Mouse (Mus musculus) granulocyte monocyte progenitor cell, adult 5-6 weeks (primary cell): ENCODE data around the gene Rc3h2. TPM values are rescaled to one million over a fixed set of nuclear protein-coding genes. Genes with fewer than 3 reads are reported as not detected.

Source experiments
- ATAC-seq: replicated peaks from 2 replicates; pipeline ENCODE4 v1.8.0; 2016; ENCODE audit warnings: mild to moderate bottlenecking, moderate TSS enrichment, inconsistent platforms; ENCODE audit not compliant: poor library complexity, severe bottlenecking
- total RNA-seq, 2 experiments: library from RNA; stranded (forward) in 1 of 2; stranded (reverse) in 1 of 2; fragments of 200-712, 200-1000 nt in 1 of 2; fragments of >200 nt in 1 of 2; fragmentation: Nextera tagmentation in 1 of 2; gene quantifications; 2 replicates each; pipeline ENCODE4 v1.2.3; 2014 to 2017

Gene Rc3h2
- total RNA-seq (2014; fragmentation: Nextera tagmentation): 27.2 and 33.1 TPM in 2 replicates
- 28.5 and 28.9 TPM in 2 replicates for total RNA-seq (2017)

DNA sequence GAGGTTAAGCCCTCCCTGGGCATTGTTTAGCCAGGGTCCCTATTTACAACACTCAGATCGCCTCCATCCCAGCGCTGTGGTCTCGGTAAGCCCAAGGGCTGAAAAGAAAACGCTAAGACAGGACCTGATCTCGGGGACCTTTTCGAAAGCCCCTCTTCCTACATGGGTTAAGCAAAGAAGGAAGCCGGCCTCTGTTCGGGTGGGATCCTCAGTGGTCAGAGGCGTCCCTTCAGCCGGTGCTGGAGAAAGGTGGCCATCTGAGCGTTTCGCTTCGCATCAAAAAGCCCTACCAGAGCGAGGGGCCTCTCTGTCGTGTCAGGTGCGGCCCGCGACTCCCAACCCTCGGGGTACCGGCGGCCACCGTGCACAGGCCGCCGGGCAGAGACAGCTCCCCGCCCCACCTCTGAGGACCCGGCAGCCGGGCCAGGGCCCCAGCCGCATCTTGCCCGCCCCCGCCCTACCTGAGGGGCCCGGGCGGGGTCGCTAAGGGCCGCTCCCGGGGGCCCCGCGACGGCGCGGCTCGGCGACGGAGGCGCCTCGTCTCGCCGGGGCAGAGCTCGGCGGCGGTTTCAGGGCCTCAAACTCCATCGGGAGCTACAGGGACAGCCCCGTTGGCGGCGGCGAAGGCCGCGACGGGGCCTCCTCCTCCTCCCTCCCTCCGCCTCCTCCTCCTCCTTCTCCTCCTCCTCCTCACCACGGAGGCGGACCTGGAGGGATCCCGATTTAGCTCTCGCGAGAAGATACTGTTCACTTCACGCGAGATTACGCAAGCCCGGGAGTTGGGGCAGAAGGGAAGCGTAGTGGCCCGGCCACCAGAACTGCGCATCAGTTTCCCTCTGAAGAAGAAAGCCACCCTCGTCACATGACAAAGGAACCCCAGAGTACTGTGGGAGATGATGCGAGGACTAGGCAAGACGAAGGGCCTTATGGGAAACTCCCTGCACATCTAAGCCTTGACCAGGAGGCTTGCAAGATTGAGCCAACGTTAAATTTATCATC lies at the start of gene Rc3h2:
Gene Rc3h2 (minus strand): TSS at position 598 of the 999 bp plus-strand sequence.
- peak; percentile 99 for ATAC-seq

DNA sequence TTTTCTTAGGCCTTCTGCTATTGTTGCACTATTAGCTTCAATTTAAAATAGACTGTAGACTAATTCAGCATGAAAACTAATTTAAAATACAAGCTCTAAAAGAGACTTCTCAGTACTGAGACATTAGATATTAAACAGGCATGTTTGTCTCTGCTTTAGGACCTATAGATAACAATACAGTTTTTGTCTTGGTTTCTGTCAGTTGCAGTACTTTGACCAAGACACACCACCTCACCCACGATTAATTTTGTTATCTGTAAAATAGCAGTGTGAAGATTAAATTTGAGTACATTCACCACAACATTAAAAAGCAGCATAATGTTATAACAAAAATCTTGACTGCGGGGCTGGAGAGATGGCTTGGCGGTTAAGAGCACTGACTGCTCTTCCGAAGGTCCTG lies 43.6 kb upstream of the Rc3h2 start:
- no peak for ATAC-seq

DNA sequence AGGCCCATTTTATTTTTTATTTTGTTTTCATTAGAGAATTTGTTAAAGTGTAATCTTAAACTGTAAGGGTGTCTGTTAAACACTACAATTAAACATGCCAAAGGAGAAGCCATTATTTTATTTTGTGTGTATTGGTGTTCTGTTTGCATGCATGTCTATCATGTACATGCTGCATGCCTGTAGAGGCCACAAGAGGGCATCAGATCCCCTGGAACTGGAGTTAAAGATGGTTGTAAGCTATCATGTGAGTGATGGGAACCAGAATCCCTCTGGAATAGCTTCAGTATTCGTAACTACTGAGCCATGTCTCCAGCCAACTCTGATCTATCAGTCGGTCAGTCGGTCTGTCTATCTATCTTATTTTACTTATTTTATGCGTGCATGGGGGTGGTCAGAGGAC lies 38.0 kb upstream of the Rc3h2 start:
- no peak for ATAC-seq

DNA sequence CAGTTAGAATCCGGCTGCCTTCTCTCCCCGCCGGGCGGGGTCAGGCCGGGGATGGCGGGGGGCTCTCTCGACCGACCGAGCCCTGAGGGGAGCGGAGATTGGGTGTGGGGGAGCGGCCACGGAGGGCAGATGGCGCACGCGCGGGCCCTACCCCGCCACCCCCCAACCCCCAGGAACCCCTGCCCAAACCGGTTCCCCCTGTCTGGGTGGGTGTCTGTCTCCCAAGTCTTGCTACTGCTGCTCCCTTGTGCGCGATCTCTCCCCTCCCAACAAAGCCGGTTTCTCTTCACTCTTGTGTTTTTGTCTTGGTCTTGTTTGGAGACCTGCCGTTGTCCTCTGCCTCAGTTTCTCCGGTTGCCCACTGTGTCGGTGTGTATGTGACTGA lies 29.7 kb upstream of the Rc3h2 start:
- no peak for ATAC-seq

DNA sequence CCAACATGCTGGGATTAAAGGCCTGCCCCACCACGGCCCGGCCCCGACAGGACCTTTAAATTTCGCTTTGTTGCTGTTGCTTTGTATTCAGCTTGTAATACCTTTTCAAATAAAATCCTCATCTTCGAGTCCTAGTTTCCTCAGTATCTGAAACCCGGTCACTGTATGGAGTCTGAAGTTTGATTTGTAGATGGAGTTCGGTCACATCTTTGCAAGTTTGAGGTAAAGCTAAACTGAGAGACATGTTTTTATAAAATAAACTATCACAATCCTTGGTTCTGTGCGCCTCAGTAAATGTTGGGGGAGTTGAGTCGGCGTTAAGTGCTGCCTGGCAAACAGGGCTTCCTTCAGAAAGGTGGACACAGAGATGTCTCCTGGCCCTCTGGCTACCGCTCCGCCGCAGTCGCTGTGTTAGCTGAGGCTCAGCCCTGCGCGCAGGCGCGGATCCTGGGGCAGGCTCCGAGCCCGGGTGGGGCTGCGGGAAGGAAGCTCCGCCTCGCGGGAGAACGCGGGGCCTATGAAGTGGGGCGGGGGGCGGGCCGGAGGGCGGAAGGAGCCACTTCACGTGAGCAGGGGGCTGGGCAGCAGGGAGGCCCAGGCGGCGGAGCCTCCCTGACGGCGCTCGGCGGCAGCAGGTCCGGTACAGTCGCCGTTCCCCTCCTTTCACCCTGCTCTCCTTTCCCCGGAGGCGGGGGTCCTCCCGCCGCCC lies 29.1 kb upstream of the Rc3h2 start:
- ATAC-seq: peak; percentile 99

DNA sequence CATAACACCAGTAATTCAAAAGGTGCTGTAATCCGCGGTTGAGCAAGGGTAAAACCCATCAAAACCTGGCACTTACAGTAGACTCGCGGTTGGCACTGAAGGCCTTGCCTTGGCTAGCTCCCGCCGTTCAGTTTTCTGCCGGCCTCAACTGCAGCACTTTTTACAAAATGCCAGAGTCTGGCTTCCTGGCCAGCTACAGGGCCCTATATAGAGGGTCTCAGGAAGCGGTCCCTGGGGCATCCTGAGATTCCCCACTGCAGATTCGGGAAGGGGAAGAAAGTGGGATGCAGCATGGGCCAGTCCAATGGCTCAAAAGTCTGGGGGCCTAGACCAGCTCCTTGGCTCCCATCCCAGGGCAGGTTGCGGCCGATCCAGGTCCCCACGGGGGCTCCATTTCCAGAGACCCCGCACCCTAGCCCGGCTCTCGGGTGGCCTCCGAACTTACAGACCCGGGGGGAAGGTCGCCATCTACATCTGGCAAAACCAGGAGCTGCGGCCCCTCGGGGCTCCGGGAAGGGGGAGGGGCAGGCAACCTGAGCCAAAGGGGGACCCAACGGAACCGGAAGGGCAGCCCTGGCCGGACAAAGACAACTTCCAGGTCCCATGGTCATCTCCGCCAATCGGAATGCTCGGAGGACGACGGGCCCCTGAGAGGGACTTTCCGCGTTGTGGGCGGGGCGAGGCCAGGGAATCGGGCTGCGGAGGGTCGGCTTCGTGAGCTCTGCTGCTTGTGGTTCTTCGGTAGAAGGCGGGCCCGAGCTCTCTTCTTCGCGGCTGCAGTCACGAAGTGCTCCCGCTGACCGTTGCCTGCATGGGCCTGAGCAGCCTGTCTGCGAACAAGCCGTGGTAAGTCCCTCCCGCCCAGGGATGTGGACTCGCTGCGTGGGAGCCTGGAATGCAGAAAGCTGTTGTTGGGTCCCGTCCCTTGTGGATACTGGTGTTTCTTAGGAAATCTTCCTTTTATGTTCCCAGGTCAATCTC lies 20.2 kb upstream of the Rc3h2 start, which contains the start of the genes Zbtb26, Zbtb6 and Rabgap1:
Gene Zbtb26 (minus strand): TSS at position 525 of the 981 bp plus-strand sequence.
Gene Zbtb6 (minus strand): TSS at position 561 of the 981 bp plus-strand sequence.
Gene Rabgap1 (plus strand): TSS at position 669 of the 981 bp plus-strand sequence.
- ATAC-seq: peak; percentile 99

DNA sequence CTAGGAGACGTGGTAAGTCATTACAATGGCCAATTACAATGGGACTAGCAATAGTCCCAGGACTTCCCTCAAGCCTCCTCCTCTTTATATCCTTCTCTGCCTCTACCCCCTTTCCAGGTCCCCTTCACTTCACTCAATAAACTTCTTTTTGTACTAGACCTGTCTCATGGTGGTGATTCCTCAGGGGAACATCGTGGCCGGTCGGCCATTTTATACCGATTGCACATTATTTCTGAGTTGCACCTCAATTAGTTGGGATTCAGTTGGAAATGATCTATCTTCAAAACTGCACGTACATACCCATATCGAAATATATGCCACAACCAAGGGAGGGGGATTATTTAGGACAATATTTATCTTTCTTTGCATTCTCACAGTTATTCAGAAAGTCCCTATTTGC lies 8.9 kb upstream of the Rc3h2 start:
- ATAC-seq: no peak

DNA sequence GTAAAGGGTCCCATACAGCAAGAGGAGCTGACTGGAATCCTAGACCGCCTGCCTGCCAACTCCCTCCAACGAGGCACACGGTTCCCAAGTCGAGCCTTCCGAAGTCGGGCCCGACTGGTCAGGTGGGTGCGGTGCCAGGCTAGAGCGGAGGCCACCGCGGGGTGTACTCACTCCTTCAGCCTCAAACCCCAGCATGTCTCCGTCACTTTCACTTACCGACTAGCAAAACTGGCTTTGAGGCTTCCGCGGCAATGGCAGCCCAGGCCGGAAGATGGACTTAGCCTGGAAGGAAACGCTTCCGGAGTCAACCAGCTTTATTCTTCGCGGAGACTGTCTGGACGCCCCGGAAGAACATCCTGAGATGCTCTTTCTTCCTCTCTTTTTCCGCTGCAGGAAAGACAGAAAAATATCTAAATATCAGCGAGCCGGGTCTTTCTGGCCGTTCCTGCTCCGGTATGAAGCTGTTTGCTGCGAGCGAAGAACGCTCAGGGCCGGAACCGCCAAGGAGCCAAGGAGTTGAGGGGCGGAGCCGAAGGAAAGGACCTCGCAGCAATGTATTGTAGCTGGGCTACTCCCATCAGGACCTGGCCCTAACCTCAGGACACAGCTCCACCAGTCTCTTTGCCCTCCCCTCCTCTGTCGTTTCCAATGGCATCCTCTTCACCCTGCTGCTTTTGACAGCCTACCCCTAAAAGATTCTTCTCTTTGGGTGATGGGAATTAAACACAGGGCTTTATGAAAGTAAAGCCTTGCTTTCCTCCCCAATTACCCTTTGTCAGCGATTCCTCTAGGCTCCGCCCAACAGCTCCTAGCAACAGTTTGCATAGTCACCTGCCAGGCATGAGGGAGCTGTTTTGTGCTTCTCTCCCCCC lies 8.1 kb upstream of the Rc3h2 start:
- ATAC-seq: peak; percentile 92

DNA sequence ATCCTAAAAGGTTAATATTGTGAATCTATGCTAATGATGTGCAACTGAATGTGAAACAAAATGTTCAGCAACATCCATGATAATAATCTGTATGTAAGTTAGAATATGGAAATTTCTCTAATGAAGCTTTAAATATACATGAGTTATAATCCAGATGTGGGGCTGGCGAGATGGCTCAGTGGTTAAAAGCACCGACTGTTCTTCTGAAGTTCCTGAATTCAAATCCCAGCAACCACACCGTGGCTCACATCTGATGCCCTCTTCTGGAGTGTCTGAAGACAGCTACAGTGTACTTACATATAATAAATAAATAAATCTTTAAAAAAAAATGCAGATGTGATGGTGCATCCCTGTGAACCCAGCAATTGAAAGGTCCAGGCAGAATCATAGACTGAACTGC lies 968 bp upstream of the Rc3h2 start:
- ATAC-seq: no peak

DNA sequence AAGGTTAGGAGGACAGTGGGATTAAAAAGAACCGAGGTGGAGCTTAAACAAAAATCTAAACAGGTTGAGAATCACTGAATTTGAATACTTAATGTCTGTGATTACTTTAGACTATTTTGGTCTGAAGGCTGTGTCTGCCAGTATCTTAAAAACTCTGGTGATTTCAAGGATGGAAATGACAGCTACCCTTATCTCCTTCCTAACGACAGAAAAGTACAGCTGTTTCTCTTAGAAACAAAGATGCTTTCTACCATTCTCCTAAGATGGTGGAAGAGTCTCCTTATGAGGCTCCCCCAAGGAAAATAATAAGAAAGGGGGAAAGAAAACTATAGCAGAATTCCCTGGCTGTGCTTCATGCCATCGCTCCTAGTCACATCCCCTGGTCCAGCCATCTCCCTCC lies 800 bp downstream of the Rc3h2 start:
- ATAC-seq: no peak

DNA sequence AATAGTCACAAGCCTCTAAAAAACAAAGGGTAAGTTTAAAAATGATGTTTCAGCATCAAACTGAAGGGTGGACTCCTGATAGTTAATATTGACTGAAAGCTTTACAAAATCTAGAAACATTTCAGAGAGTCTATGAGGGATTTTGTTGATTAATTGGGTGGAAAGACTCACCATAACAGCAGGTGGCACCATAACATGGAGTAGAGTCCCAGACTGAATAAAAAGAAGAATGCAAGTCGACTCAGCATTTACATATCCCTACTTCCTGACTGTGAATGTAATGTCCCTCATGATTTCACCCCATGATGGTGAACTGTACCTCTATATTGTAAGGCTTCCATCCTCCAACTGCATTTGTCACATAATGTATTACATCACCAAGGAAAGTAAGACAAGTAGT lies 27.2 kb downstream of the Rc3h2 start:
- ATAC-seq: no peak

DNA sequence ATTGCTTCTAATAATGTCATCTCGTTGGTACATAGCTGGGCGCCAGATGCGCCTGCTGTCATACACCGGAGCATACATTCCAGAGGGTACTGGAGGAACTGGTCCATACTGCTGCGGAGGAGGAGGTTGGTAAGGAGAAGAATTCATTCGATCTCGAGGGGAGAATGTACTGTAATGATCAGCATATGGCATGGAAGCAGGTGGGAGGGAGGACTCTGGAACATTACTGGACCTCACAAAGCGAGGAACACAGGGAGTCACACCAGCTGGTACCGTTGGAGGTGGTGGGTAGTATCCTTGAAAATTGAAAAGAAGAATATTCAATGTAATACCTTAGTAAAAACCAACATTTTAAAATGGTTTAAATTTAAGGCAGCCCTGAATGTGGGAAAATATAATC lies 39.8 kb downstream of the Rc3h2 start:
- no peak for ATAC-seq

DNA sequence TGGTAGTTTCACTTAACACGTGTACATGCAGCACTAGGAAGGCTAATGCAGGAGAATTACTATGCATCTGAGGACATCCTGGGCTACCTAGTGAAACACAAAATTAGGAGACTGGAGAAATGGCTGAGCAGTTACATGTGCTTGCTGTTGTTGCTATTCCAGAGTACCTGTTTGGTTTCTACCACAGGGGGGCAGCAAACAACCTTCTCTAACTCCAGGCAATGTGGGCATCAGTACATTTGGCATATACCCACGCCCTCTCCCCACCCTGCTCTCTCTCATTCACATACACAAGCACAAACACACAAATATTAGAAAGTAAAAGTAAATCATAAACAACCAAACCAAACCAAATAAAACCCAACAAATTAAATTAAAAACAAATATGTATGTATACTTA lies 42.5 kb downstream of the Rc3h2 start:
- peak; percentile 94 for ATAC-seq

DNA sequence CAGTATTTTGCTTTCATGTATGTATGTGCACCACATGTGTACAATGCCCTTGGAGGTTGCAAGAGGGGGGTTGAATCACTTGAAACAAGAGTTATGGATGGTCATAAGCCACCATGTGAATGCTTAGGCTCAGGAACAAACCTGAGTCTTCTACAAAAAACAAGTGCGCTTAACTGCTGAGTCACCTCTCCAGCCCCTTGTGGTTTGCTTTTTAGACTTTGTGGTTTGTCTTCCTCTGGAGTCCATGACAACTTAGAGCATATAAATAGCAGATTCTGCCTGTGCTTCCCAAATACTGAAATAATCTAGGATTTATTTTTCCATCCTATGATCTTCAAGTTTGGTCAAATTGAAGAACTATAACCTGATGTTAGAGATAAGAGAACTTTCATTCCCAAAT lies 46.7 kb downstream of the Rc3h2 start:
- peak; percentile 86 for ATAC-seq

DNA sequence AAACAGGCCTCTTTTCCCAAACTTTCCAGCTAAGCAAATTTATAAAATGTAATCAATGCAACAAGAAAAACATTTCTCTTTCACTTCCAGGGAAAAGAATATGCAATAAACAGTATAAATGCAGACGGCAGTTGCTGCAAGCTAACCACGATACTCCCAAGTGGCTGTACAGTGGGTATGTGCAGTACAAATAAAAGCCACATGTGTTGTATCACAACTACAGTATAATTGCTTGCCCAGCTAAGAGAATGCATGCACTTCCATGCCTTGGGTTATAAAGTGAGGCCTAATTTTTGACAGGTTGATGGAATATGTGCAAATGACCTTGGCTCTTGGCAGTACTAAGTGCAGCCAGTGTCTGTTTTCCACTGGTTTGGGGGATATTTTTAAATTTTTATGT lies 52.1 kb downstream of the Rc3h2 start:
- no peak for ATAC-seq

DNA sequence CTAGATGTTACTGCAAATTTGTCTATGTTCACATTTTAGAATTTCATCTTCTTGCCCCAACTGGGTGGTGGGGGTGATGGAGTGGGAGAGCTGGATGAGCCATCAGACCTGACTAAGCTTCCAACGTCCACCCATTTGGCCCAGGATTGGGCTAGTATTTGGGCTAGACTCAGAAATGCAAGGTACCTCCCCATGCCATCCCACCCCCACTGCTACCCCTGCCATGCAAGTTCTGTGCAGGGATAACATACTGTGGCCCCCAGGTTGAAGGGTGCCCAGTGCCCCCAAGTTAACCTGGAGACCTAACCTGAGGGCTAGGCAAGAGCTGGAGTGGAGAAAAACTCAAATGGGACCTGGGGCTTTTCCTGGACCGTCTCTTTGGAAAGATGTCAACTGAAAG lies 62.8 kb downstream of the Rc3h2 start:
- no peak for ATAC-seq

DNA sequence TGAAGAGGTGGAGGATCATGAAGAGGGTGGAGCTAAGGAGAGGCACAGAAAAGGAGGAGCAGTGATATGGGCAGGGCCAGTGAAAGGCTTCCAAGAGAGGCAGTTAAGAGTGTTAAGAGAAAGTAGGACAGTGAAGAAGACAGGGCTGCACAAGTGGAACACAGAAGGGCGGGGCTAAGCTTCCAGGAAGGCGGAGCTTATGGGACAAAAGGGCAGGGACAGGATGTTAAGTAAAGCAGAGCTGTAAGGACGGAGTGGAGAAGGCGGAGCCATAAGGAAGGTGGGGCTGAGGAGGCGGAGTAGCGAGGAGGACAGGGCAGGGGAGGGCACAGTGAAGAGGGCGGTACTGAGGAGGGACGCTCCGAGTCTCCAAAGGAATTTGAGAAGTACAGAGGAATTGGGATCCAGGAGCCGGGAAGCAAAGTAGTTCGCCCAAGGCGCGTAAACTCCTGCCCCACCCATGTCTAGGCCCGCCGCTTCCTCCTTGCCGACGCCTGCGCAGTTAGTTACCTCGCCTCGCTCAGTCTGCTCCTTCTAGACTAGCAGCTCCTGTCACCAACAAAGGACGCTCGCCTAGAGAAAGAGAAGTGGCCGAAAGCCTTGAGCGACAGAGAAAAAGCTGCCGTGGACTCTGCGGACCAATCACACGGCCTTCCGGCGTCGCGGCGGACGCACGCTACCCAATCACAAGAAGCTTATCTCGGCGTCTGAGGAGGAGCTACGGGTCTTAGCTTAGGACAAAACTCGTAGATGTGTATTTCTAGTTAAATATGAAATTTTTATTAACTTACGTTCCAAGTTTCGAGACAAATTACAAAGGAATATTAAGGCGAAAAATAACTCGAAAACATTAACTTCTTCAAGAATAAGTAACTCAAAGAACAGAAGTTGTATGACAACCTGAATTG lies 63.8 kb downstream of the Rc3h2 start, which contains the start of gene Pdcl:
Gene Pdcl (minus strand): TSS at position 700 of the 908 bp plus-strand sequence.
- peak; percentile 94 for ATAC-seq

DNA sequence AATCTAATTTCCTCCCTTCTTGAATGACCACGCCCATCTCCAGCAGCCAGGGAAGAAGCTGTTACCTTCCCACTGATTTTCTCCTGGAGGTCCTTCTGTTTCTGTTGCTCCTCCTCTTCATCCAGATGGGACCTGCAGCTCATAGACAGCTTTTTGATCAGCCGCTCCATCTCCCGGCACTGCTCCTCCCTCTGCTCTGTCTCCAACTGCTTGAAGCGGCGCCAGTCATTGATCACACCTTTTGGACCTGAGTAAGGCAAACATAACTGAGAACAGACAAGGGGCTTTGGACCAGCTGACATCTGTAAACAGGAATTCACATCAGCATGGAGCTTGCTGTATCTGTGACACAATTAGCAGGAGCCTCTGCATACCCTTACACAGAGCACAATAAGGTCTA lies 67.1 kb downstream of the Rc3h2 start:
- ATAC-seq: no peak
